Mouse (Mus musculus) layer of hippocampus, postnatal 36 days (tissue): ENCODE results near the gene Ldb1. TPM values are rescaled to one million over a fixed set of nuclear protein-coding genes. Genes with fewer than 3 reads are reported as not detected.
A peak's percentile ranks its signal among the peaks of the same experiment; 100 is the strongest.

ENCODE experiments used
- DNase-seq, 2 experiments: peaks; one replicate each; pipeline ENCODE4 v3.0.0; 2022
- total RNA-seq, 2 experiments: library from RNA; stranded (reverse); gene quantifications; 2 replicates each; pipeline ENCODE4 v1.2.3; 2021

Gene Ldb1
- total RNA-seq, 2 experiments from 2014 or later, result 107 to 114 TPM

GRCm38 (mm10) chr19:46044271-46044992, 582 bp downstream of the Ldb1 start, which contains the start of gene Pprc1:
Gene Pprc1, plus strand, starts transcription at chr19:46044886.
- DNase-seq, result no peak

GRCm38 (mm10) chr19:46043380-46043779, 1.6 kb downstream of the Ldb1 start:
- no peak for DNase-seq

- DNase-seq, result peak; percentile 62 to 63
Measured at GRCm38 (mm10) chr19:46042476-46043011, 2.5 kb downstream of the Ldb1 start.

GRCm38 (mm10) chr19:46041933-46042475, 3.0 kb downstream of the Ldb1 start:
- DNase-seq, result peak; percentile 72 to 78

- DNase-seq, result no peak
Measured at GRCm38 (mm10) chr19:46041299-46041932, 3.6 kb downstream of the Ldb1 start.

GRCm38 (mm10) chr19:46040149-46040902, 4.7 kb downstream of the Ldb1 start:
- DNase-seq, result no peak

- peak; percentile 82 to 87 for DNase-seq
Measured at GRCm38 (mm10) chr19:46039478-46039877, 5.5 kb downstream of the Ldb1 start.

GRCm38 (mm10) chr19:46038851-46039260, 6.2 kb downstream of the Ldb1 start:
- DNase-seq, result no peak

- no peak for DNase-seq
Measured at GRCm38 (mm10) chr19:46037925-46038850, 6.8 kb downstream of the Ldb1 start.

GRCm38 (mm10) chr19:46037243-46037924, 7.6 kb downstream of the Ldb1 start:
- DNase-seq, result no peak

- DNase-seq, result no peak
Measured at GRCm38 (mm10) chr19:46036477-46037242, 8.4 kb downstream of the Ldb1 start.

- DNase-seq, result no peak
Measured at GRCm38 (mm10) chr19:46035971-46036370, 9.0 kb downstream of the Ldb1 start.

- DNase-seq, result no peak
Measured at GRCm38 (mm10) chr19:46033911-46034310, 11.1 kb downstream of the Ldb1 start.

GRCm38 (mm10) chr19:46032731-46033510, 12.1 kb downstream of the Ldb1 start:
- DNase-seq, result peak in 1 of 2 experiments; percentile 55

- no peak for DNase-seq
Measured at GRCm38 (mm10) chr19:46031689-46032432, 13.2 kb downstream of the Ldb1 start.

GRCm38 (mm10) chr19:46030196-46030983, 14.6 kb downstream of the Ldb1 start:
- DNase-seq, result no peak

GRCm38 (mm10) chr19:46029652-46030051, 15.4 kb downstream of the Ldb1 start:
- DNase-seq, result no peak
